In the genomic region with DNA sequence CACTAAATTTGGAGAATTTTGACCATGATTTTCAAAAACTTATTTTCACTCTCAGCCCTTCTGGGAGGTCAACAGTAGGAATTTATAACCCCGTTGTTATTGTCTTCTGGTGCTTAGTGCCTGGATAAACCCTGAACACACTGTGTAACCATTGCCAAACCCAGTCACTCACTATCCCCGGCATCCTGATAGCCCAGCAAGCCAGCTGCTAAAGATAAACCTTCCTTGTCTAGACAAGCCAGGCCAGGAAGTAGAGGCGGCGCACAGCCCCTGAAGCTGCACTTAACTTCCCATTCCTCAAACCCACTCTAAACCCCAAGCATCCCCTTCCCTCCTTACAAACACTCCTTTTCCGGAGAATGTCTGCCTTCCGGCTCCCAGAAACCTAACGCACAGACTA, we compare ENCODE assay signal across 11 mouse cellular contexts. TPM values are rescaled to one million over a fixed set of nuclear protein-coding genes. Genes with fewer than 3 reads are reported as not detected.
DNase-seq lines count a peak whose midpoint lies in the region; TF ChIP-seq lines count a peak whose summit lies in the region.
"Had no signal": no experiment of that assay in that cellular context is flagged by ENCODE, and none has a peak within 500 bp of the region (broad histone marks: within the 10 kb centered on the region; RNA-seq: fewer than 3 reads in every experiment).

No protein-coding gene starts in this region.

- TF ChIP-seq POLR2A in spleen, adult 2 months (IDR thresholded peaks at IDR 0.05; ENCODE audit: low read depth, low read length), result no peak

- H3K4me3 ChIP-seq in spleen, adult 2 months (ENCODE audit: extremely low read depth, insufficient read depth, insufficient read length), result no peak overlapping the region
- H3K4me3 ChIP-seq in left cerebral cortex, adult 2 months, result no peak overlapping the region
- H3K4me3 ChIP-seq: hindbrain, embryonic 15.5 days had no signal

- 14% methylated on average over 7 of the region's 7 CpGs for WGBS in spleen, adult 2 months

- DNase-seq in heart, adult 18-20 months, result peak; percentile 17 to 27
- DNase-seq in heart, postnatal 25 days (ENCODE audit: low spot score), result no peak
- no peak for DNase-seq in spleen, adult 2 months (ENCODE audit: low read depth in 1 of 2, low spot score in 2 of 2)
- no peak for DNase-seq in spleen, postnatal 36 days (ENCODE audit: low spot score in 2 of 2)
- peak; percentile 38 for DNase-seq in lung, postnatal 36 days
- DNase-seq in gastrocnemius, postnatal 36 days, result no peak
- DNase-seq in left cerebral cortex, adult 2 months (ENCODE audit: extremely low spot score in 1 of 2, low spot score in 2 of 2), result no peak
- DNase-seq in Muller cell, postnatal 12 days (ENCODE audit: inconsistent ontology term), result no peak
- DNase-seq: cerebellum, adult 8-10 months; kidney, postnatal 25 days had no signal

- intact Hi-C loops in heart, postnatal 25 days (cut with DNase I), result no loop called here
- intact Hi-C loops in gastrocnemius, postnatal 36 days (cut with DNase I), result no loop called here
- intact Hi-C loops in left cerebral cortex, adult 2 months (cut with DNase I), result no loop called here

- H3K27me3 ChIP-seq in spleen, adult 2 months (ENCODE audit: control insufficient read depth, insufficient read depth, low read length), result no peaks in the 10 kb centered on the region
- H3K27me3 ChIP-seq: hindbrain, embryonic 15.5 days had no signal

- no peaks in the 10 kb centered on the region for H3K36me3 ChIP-seq in spleen, adult 2 months (ENCODE audit: control insufficient read depth, insufficient read depth, low read length)
- H3K36me3 ChIP-seq: hindbrain, embryonic 15.5 days had no signal

- no peak for TF ChIP-seq CTCF in spleen, adult 2 months (IDR thresholded peaks at IDR 0.05; ENCODE audit: extremely low read depth, insufficient read depth, insufficient read length, insufficient replicate concordance)
- no peak for TF ChIP-seq CTCF in left cerebral cortex, adult 2 months (IDR thresholded peaks at IDR 0.05)

- H3K4me1 ChIP-seq in spleen, adult 2 months (ENCODE audit: control insufficient read depth, insufficient read depth, insufficient read length), result no peaks in the 10 kb centered on the region; the same call in 1 of the 2 replicates
- H3K4me1 ChIP-seq: hindbrain, embryonic 15.5 days had no signal

- peak overlapping the region; percentile 55 for H3K27ac ChIP-seq in spleen, adult 2 months (ENCODE audit: insufficient read depth, low read length)
- no peak overlapping the region for H3K27ac ChIP-seq in left cerebral cortex, adult 2 months
- H3K27ac ChIP-seq: hindbrain, embryonic 15.5 days had no signal

RNA-seq across cellular contexts. Expression of a gene that starts 43.3 kb away (rescaled TPM):
- total RNA-seq in heart, adult 18-20 months (2021), result 1 to 10 TPM; 1.3 to 2.7 TPM
- total RNA-seq in heart, postnatal 25 days (2021), result 1 to 10 TPM; 1.6 to 2.0 TPM
- polyA plus RNA-seq in spleen, adult 2 months (2012; rRNA removed), result 2.5 and 3.4 TPM in 2 replicates
- 1 to 10 TPM in 1 of 2 experiments, under 1 TPM in 1; 0.64 to 1.0 TPM for total RNA-seq in gastrocnemius, postnatal 36 days (2021)
- total RNA-seq in left cerebral cortex, adult 2 months (2021), result 1 to 10 TPM; 7.1 to 7.7 TPM

RNA-seq across cellular contexts. Expression of a gene that starts 43.4 kb away (rescaled TPM):
- 10 to 100 TPM; 15.0 to 16.6 TPM for total RNA-seq in heart, adult 18-20 months (2021)
- total RNA-seq in heart, postnatal 25 days (2021), result 10 to 100 TPM; 15.6 to 16.6 TPM
- 1.4 and 2.0 TPM in 2 replicates for polyA plus RNA-seq in spleen, adult 2 months (2012; rRNA removed)
- total RNA-seq in gastrocnemius, postnatal 36 days (2021), result 1 to 10 TPM; 6.1 to 7.2 TPM
- total RNA-seq in left cerebral cortex, adult 2 months (2021), result 1 to 10 TPM; 6.6 to 6.9 TPM

RNA-seq across cellular contexts. Expression of a gene that starts 58.0 kb away (rescaled TPM):
- 10 to 100 TPM; 49.0 to 79.8 TPM for total RNA-seq in heart, adult 18-20 months (2021)
- 10 to 100 TPM; 36.6 to 51.2 TPM for total RNA-seq in heart, postnatal 25 days (2021)
- 5.3 and 7.1 TPM in 2 replicates for polyA plus RNA-seq in spleen, adult 2 months (2012; rRNA removed)
- 10 to 100 TPM; 21.9 to 31.7 TPM for total RNA-seq in gastrocnemius, postnatal 36 days (2021)
- total RNA-seq in left cerebral cortex, adult 2 months (2021), result 10 to 100 TPM; 37.6 to 49.7 TPM

Comparison
In these comparisons a context has a peak if more than half of its experiments do, and no peak if none do; other contexts are left out.
1. DNase-seq: peak in heart, adult 18-20 months (2 of 2) and lung, postnatal 36 days (single experiment); none in heart, postnatal 25 days (single experiment), spleen, adult 2 months (0 of 2), spleen, postnatal 36 days (0 of 2), gastrocnemius, postnatal 36 days (0 of 2), left cerebral cortex, adult 2 months (0 of 2) and Muller cell, postnatal 12 days (single experiment).